Mouse (Mus musculus): ENCODE data around the gene Ano6. TPM values are rescaled to one million over a fixed set of nuclear protein-coding genes. Genes with fewer than 3 reads are reported as not detected.
A peak's percentile ranks its signal among the peaks of the same experiment; 100 is the strongest.

Gene Ano6
- polyA plus RNA-seq, 1 experiment from 2014 or later, result 28.3 TPM

DNA sequence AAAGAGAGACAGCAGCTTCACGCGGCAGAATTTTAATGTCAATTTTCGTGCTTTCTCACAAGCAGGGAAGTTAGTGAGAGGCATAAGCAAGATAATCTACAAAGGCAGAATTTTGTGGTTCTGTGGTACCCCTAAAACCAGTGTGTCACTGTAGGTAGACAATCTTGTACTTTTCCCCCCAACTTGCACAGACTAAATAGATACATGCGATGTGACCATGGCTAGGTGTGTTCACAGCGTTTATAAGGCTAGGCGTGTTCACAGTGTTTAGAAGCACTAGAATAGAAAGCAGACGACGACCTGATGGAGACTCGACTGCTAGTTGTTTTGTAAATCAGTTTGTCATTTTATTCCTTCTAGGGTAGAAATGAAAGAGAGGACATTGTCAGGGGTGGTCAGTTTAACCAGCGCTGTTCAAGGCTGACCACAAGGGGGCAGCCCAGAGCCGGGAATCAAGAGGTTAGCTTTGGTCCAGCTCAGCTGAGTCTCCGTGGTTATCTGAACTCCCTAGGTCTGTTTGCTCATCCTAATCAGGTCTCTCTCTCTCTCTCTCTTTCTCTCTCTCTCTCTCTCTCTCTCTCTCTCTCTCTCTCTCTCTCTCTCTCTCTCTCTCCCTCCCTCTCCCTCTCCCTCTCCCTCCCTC, 27.9 kb upstream of the Ano6 start:
- peak; percentile 72 for DNase-seq (ENCODE audit: low spot score)
- 0 out of 2 replicates have a peak, but pooled peaks cover 2% of the 10 kb centered on the region for H3K27me3 ChIP-seq (replicated peaks; ENCODE audit: control insufficient read depth, insufficient read depth, low read length)
- no peak overlapping the region for H3K9ac ChIP-seq (ENCODE audit: low read depth, low read length)
- H3K4me1 ChIP-seq (replicated peaks; ENCODE audit: control insufficient read depth, insufficient read depth, low read length), result no peaks in the 10 kb centered on the region
- no peak overlapping the region for H3K27ac ChIP-seq (ENCODE audit: low read depth, low read length)
- no peak overlapping the region for H3K4me2 ChIP-seq
- peak; percentile 79 for ATAC-seq (replicated peaks; ENCODE audit: low FRiP score)
- H3K4me3 ChIP-seq (ENCODE audit: low read depth, low read length), result no peak overlapping the region
- no peaks in the 10 kb centered on the region for H3K36me3 ChIP-seq (ENCODE audit: control insufficient read depth, insufficient read depth, low read length)
- WGBS, result 37% methylated on average over 12 of the region's 12 CpGs
- H3K9me3 ChIP-seq (ENCODE audit: control insufficient read depth, low read length), result no peaks in the 10 kb centered on the region

DNA sequence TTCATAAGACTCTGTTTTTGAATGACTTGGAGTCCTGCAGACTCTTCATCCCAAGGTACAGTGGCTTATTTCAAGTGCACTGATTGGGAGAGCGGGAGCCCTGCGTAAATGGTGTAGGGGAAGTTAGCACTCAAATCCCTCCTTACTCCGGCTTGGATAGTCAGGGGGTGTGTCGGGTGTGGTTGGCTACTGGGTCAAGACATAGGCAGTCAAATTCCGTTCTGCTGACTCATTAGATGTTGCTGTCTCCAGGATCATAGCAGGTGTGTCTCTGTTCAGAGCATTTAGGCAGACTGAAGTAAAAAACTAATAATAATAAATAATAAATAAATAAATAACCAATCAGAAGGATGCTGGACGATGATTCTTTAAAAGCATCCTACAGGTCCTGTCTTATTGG, 27.2 kb upstream of the Ano6 start:
- Histone ChIP-seq H3K27ac (ENCODE audit: low read depth, low read length) (no peak overlapping the region), H3K27me3 (replicated peaks; ENCODE audit: control insufficient read depth, insufficient read depth, low read length) (0 out of 2 replicates have a peak, but pooled peaks cover 2% of the 10 kb centered on the region), H3K4me3 (ENCODE audit: low read depth, low read length) (no peak overlapping the region), H3K9ac (ENCODE audit: low read depth, low read length) (no peak overlapping the region), H3K4me1 (replicated peaks; ENCODE audit: control insufficient read depth, insufficient read depth, low read length) (no peaks in the 10 kb centered on the region), H3K4me2 (no peak overlapping the region), H3K9me3 (ENCODE audit: control insufficient read depth, low read length) (no peaks in the 10 kb centered on the region), H3K36me3 (ENCODE audit: control insufficient read depth, insufficient read depth, low read length) (no peaks in the 10 kb centered on the region)
- 45% methylated on average over 6 of the region's 6 CpGs for WGBS
- no peak for DNase-seq (ENCODE audit: low spot score)
- no peak for ATAC-seq (replicated peaks; ENCODE audit: low FRiP score)

DNA sequence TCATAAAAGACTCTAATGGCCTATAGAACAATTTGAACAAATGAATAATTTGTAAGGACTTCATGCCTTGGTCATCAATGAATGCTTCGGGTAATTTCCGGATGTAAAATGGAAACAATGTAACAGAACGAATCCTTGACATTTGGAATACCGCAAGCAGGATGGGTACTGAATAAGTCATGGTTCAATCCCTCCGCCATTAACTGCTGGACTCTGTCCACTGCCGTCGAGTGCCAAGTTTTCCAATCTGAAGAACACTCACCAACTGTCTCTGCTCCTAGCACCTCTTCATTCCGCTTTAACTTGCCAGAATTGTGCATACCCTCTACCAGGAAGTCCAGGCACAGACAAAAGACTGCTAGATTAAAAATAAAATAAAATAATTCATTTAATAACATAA, 25.4 kb upstream of the Ano6 start:
- Histone ChIP-seq H3K4me3 (ENCODE audit: low read depth, low read length) (no peak overlapping the region), H3K4me1 (replicated peaks; ENCODE audit: control insufficient read depth, insufficient read depth, low read length) (no peaks in the 10 kb centered on the region), H3K9me3 (ENCODE audit: control insufficient read depth, low read length) (no peaks in the 10 kb centered on the region), H3K36me3 (ENCODE audit: control insufficient read depth, insufficient read depth, low read length) (no peaks in the 10 kb centered on the region), H3K27me3 (replicated peaks; ENCODE audit: control insufficient read depth, insufficient read depth, low read length) (0 out of 2 replicates have a peak, but pooled peaks cover 2% of the 10 kb centered on the region), H3K27ac (ENCODE audit: low read depth, low read length) (no peak overlapping the region), H3K9ac (ENCODE audit: low read depth, low read length) (no peak overlapping the region), H3K4me2 (no peak overlapping the region)
- WGBS, result 88% methylated on average over 8 of the region's 8 CpGs
- no peak for DNase-seq (ENCODE audit: low spot score)
- ATAC-seq (replicated peaks; ENCODE audit: low FRiP score), result no peak

DNA sequence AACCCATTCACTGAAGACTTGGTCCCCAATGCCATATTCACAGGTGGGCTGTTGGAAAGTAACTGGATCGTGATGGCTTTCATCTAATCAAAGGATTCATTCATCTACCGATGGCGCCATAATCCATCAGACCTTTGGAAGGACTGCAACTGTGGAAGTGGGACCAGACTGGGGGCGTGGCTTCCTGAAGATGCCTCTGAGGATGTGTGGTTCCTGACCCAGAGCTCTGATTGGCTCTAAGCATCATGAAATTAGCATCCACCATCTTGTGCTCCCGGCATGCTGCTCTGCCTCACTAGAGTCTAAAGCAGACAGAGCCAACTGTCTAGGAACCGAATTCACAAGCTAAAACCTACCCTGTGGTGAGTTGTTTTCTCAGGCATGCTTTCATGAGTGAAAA, 24.7 kb upstream of the Ano6 start:
- no peaks in the 10 kb centered on the region for H3K4me1 ChIP-seq (replicated peaks; ENCODE audit: control insufficient read depth, insufficient read depth, low read length)
- 82% methylated on average over 6 of the region's 6 CpGs for WGBS
- H3K9me3 ChIP-seq (ENCODE audit: control insufficient read depth, low read length), result no peaks in the 10 kb centered on the region
- DNase-seq (ENCODE audit: low spot score), result no peak
- H3K4me2 ChIP-seq, result no peak overlapping the region
- no peak overlapping the region for H3K27ac ChIP-seq (ENCODE audit: low read depth, low read length)
- ATAC-seq (replicated peaks; ENCODE audit: low FRiP score), result no peak
- no peak overlapping the region for H3K4me3 ChIP-seq (ENCODE audit: low read depth, low read length)
- H3K27me3 ChIP-seq (replicated peaks; ENCODE audit: control insufficient read depth, insufficient read depth, low read length), result 0 out of 2 replicates have a peak, but pooled peaks cover 2% of the 10 kb centered on the region
- H3K36me3 ChIP-seq (ENCODE audit: control insufficient read depth, insufficient read depth, low read length), result no peaks in the 10 kb centered on the region
- H3K9ac ChIP-seq (ENCODE audit: low read depth, low read length), result no peak overlapping the region

DNA sequence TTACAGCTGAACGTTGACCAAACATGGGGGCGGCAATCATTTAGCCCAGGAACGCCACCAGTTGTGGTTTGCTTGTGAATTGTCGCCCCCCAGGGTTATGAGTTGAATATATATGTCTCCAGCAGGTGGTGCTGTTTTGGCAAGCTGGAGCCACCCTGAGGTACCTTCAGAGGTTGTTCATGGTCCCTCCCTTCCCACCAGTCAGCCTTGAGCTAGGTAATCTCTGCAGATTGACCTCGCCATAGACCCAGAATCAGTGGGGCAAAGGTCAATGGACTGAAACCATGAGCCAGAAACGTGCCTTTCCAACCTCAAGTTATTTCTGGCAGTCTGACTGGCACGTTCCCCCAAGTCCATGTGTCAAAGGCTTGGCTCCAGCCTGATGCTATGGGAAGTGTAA, 22.8 kb upstream of the Ano6 start:
- H3K9ac ChIP-seq (ENCODE audit: low read depth, low read length), result no peak overlapping the region
- H3K36me3 ChIP-seq (ENCODE audit: control insufficient read depth, insufficient read depth, low read length), result no peaks in the 10 kb centered on the region
- DNase-seq (ENCODE audit: low spot score), result no peak
- no peak; the same call in 1 of the 2 replicates for ATAC-seq (replicated peaks; ENCODE audit: low FRiP score)
- H3K27ac ChIP-seq (ENCODE audit: low read depth, low read length), result no peak overlapping the region
- H3K4me2 ChIP-seq, result no peak overlapping the region
- H3K4me3 ChIP-seq (ENCODE audit: low read depth, low read length), result no peak overlapping the region
- H3K4me1 ChIP-seq (replicated peaks; ENCODE audit: control insufficient read depth, insufficient read depth, low read length), result no peaks in the 10 kb centered on the region
- no peaks in the 10 kb centered on the region for H3K27me3 ChIP-seq (replicated peaks; ENCODE audit: control insufficient read depth, insufficient read depth, low read length)
- no peaks in the 10 kb centered on the region for H3K9me3 ChIP-seq (ENCODE audit: control insufficient read depth, low read length)
- WGBS, result 65% methylated on average over 7 of the region's 7 CpGs

DNA sequence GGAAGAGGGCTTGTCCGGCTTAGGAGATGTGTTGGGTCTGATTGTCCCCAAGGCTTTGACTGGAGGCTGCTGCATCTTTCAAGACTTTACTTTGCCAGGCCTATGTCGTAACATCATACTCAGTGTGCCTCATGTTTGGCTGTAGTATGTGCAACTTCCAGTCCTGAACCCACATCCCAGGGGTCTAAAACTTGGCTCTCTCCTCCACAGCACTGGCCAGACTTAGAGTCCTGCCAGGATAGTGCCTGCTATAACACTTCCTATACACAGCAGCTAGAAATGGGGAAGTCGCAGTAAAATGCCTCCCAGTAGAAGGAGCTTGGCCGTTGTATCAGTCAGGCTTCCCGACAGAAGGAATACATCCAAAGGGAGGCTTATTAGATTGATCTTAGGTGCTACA, 21.9 kb upstream of the Ano6 start:
- no peaks in the 10 kb centered on the region for H3K36me3 ChIP-seq (ENCODE audit: control insufficient read depth, insufficient read depth, low read length)
- no peak overlapping the region for H3K4me3 ChIP-seq (ENCODE audit: low read depth, low read length)
- no peak for ATAC-seq (replicated peaks; ENCODE audit: low FRiP score)
- no peaks in the 10 kb centered on the region for H3K27me3 ChIP-seq (replicated peaks; ENCODE audit: control insufficient read depth, insufficient read depth, low read length)
- no peak overlapping the region for H3K4me2 ChIP-seq
- H3K27ac ChIP-seq (ENCODE audit: low read depth, low read length), result no peak overlapping the region
- DNase-seq (ENCODE audit: low spot score), result no peak
- 65% methylated on average over 5 of the region's 5 CpGs for WGBS
- no peaks in the 10 kb centered on the region for H3K9me3 ChIP-seq (ENCODE audit: control insufficient read depth, low read length)
- no peak overlapping the region for H3K9ac ChIP-seq (ENCODE audit: low read depth, low read length)
- no peaks in the 10 kb centered on the region for H3K4me1 ChIP-seq (replicated peaks; ENCODE audit: control insufficient read depth, insufficient read depth, low read length)

DNA sequence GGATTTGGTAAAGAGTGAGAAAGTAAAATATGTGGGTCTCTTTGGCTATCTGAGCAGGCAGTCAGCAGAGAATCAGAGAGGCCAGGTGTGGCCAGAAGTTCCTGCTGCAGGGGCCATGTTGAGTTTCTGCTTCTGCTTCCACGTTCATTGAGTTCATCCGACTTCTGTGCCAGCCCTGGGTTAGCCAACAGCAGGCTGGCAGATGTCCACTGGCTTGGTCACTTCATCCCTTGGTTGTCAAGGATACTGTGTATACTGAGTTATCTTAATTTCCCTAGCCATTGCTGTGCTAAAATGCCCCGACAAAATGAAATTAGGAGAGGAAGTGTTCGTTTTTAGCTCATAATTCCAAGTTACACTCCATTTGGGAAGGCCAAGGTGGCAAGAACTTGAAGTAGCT, 21.1 kb upstream of the Ano6 start:
- H3K9me3 ChIP-seq (ENCODE audit: control insufficient read depth, low read length), result no peaks in the 10 kb centered on the region
- H3K4me1 ChIP-seq (replicated peaks; ENCODE audit: control insufficient read depth, insufficient read depth, low read length), result no peaks in the 10 kb centered on the region
- H3K4me2 ChIP-seq, result no peak overlapping the region
- no peaks in the 10 kb centered on the region for H3K36me3 ChIP-seq (ENCODE audit: control insufficient read depth, insufficient read depth, low read length)
- H3K9ac ChIP-seq (ENCODE audit: low read depth, low read length), result no peak overlapping the region
- DNase-seq (ENCODE audit: low spot score) (no peak), ATAC-seq (replicated peaks; ENCODE audit: low FRiP score) (no peak)
- H3K4me3 ChIP-seq (ENCODE audit: low read depth, low read length), result no peak overlapping the region
- H3K27ac ChIP-seq (ENCODE audit: low read depth, low read length), result no peak overlapping the region
- WGBS, result 76% methylated on average over 4 of the region's 4 CpGs
- H3K27me3 ChIP-seq (replicated peaks; ENCODE audit: control insufficient read depth, insufficient read depth, low read length), result no peaks in the 10 kb centered on the region

DNA sequence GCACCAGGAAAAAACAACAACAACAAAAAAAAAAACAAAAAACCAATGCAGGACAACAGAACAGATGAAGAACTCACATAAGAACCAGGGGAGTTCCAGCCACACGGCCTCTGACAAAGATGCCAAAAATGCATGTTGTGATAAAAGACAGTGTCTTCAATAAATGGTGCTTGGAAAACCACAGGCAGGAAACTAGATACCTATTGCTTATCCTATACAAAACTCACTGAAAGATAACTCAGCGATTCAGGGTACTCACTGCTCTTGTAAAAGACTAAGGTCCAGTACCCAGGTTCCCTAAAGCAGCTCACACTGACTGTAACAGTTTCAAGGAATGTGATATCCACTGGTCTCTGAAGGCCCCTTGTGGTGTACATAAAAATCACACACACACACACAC, 20.3 kb upstream of the Ano6 start:
- H3K9ac ChIP-seq (ENCODE audit: low read depth, low read length), result no peak overlapping the region
- H3K4me3 ChIP-seq (ENCODE audit: low read depth, low read length), result no peak overlapping the region
- DNase-seq (ENCODE audit: low spot score), result no peak
- no peaks in the 10 kb centered on the region for H3K27me3 ChIP-seq (replicated peaks; ENCODE audit: control insufficient read depth, insufficient read depth, low read length)
- H3K27ac ChIP-seq (ENCODE audit: low read depth, low read length), result no peak overlapping the region
- H3K4me1 ChIP-seq (replicated peaks; ENCODE audit: control insufficient read depth, insufficient read depth, low read length), result no peaks in the 10 kb centered on the region
- H3K9me3 ChIP-seq (ENCODE audit: control insufficient read depth, low read length), result no peaks in the 10 kb centered on the region
- H3K4me2 ChIP-seq, result no peak overlapping the region
- WGBS, result 55% methylated on average over 2 of the region's 2 CpGs
- no peaks in the 10 kb centered on the region for H3K36me3 ChIP-seq (ENCODE audit: control insufficient read depth, insufficient read depth, low read length)
- ATAC-seq (replicated peaks; ENCODE audit: low FRiP score), result no peak

DNA sequence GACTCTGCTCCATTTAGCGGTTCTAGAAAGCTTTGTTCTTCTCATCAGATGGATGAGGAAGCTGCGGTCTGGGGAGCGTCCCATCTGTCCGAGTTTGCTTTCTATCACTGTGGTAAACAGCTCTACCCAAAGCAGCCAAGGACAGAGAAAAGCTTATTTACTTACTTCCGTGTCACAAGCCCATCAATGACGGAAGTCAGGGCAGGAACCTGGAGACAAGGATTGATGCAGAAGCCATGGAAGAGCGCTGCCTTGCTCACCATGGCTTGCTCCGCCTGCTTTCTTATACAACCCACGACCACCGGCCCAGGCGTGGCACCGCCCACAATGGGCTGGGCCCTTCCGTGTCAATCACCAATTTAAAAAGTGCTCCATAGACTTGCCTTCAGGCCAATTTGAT, 18.3 kb upstream of the Ano6 start:
- 41% methylated on average over 13 of the region's 13 CpGs for WGBS
- Histone ChIP-seq H3K4me2 (peak overlapping the region; percentile 13), H3K4me3 (ENCODE audit: low read depth, low read length) (no peak overlapping the region)

More for the DNA sequence above, 18.3 kb upstream of the Ano6 start:
- no peaks in the 10 kb centered on the region for H3K9me3 ChIP-seq (ENCODE audit: control insufficient read depth, low read length)
- no peak for ATAC-seq (replicated peaks; ENCODE audit: low FRiP score)
- no peak overlapping the region for H3K27ac ChIP-seq (ENCODE audit: low read depth, low read length)
- no peaks in the 10 kb centered on the region for H3K36me3 ChIP-seq (ENCODE audit: control insufficient read depth, insufficient read depth, low read length)
- no peaks in the 10 kb centered on the region for H3K27me3 ChIP-seq (replicated peaks; ENCODE audit: control insufficient read depth, insufficient read depth, low read length)
- no peak overlapping the region for H3K9ac ChIP-seq (ENCODE audit: low read depth, low read length)
- H3K4me1 ChIP-seq (replicated peaks; ENCODE audit: control insufficient read depth, insufficient read depth, low read length), result no peaks in the 10 kb centered on the region
- no peak for DNase-seq (ENCODE audit: low spot score)
